13 mouse cellular contexts compared by ENCODE assay signal in the genomic region with DNA sequence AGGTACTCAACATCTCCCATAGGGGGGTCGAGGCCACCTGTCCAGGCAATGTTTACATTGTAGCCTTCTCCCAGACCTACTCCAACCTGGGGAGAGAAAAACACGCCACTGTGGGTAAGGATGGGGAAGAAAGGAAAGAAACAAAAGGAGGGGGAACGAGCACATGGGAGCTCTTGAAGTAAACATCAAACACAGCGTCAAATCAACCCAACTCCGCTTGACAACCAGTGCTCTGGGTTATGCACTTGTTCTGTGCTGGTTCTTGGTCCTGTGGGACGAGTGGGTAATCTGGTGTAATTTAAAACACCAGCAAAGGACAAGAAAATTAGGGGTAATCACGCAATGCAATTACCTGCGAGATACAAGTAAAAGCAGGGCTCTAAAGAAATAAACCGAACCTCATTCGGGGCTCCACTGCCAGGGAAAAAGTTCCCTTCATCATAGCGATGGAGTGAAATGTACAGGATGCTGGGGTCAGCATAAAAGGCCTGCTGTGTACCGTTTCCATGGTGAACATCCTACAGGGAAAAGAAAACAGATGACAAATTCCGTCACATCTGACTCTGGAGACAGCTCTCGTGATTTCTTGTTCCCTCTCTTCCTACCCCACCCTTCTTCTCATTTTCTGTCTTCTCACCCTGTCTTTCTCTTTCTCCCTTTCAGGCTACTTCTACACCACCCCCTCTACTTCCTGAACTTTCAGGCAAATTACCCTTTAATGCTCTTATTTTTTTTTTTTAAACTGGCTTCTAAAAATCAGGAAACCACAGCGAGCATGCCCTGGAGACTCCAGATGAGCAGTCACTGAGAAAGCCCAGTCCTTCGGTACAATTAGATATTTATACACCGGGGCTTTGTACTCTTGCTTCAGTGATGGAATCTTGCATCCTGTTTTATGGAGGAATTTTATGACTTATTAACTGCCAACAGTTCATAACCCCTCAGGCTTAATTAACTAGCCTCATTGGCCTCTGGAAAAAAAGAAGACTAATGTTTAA.
DNase-seq lines count a peak whose midpoint lies in the region; ATAC-seq lines count a peak whose summit lies in the region.
"Had no signal": no experiment of that assay in that cellular context is flagged by ENCODE, and none has a peak within 500 bp of the region (broad histone marks: within the 10 kb centered on the region; RNA-seq: fewer than 3 reads in every experiment).

No protein-coding gene starts in this region.

- no peak for ATAC-seq in hindbrain, embryonic 12.5 days (ENCODE audit: low FRiP score)
- no peak for ATAC-seq in embryonic facial prominence, embryonic 13.5 days (ENCODE audit: insufficient number of reproducible peaks, insufficient read depth, low FRiP score, low TSS enrichment, low read depth)
- peak; percentile 66; the same call in 1 of the 2 replicates for ATAC-seq in limb, embryonic 12.5 days (ENCODE audit: insufficient number of reproducible peaks, insufficient read depth, low FRiP score, low TSS enrichment, low read depth)
- ATAC-seq in liver, embryonic 11.5 days (replicated peaks; ENCODE audit: low FRiP score) = no peak

- no peaks in the 10 kb centered on the region for H3K36me3 ChIP-seq in hindbrain, embryonic 10.5 days
- no peaks in the 10 kb centered on the region for H3K36me3 ChIP-seq in hindbrain, embryonic 12.5 days
- no peaks in the 10 kb centered on the region for H3K36me3 ChIP-seq in embryonic facial prominence, embryonic 13.5 days
- H3K36me3 ChIP-seq in limb, embryonic 12.5 days = no peaks in the 10 kb centered on the region
- no peaks in the 10 kb centered on the region for H3K36me3 ChIP-seq in liver, embryonic 11.5 days (ENCODE audit: control insufficient read depth, insufficient read depth, low read length)
- H3K36me3 ChIP-seq: lung, embryonic 15.5 days; midbrain, embryonic 12.5 days had no signal

- intact Hi-C loops in left cerebral cortex, postnatal 14 days (cut with DNase I) = no loop called here

- H3K4me1 ChIP-seq in hindbrain, embryonic 10.5 days (replicated peaks) = peaks cover 18% of the 10 kb centered on the region
- peaks cover 11% of the 10 kb centered on the region for H3K4me1 ChIP-seq in hindbrain, embryonic 12.5 days
- peaks cover 20% of the 10 kb centered on the region for H3K4me1 ChIP-seq in embryonic facial prominence, embryonic 13.5 days
- H3K4me1 ChIP-seq in limb, embryonic 12.5 days (replicated peaks) = peaks cover 40% of the 10 kb centered on the region
- no peaks in the 10 kb centered on the region for H3K4me1 ChIP-seq in liver, embryonic 11.5 days (replicated peaks; ENCODE audit: control insufficient read depth, insufficient read depth, low read length)
- H3K4me1 ChIP-seq: lung, embryonic 15.5 days; midbrain, embryonic 12.5 days had no signal

- H3K27ac ChIP-seq in hindbrain, embryonic 10.5 days = no peak overlapping the region
- H3K27ac ChIP-seq in hindbrain, embryonic 12.5 days = no peak overlapping the region
- H3K27ac ChIP-seq in embryonic facial prominence, embryonic 13.5 days = peak overlapping the region; percentile 48
- H3K27ac ChIP-seq in limb, embryonic 12.5 days = peak overlapping the region; percentile 59
- no peak overlapping the region for H3K27ac ChIP-seq in liver, embryonic 11.5 days (ENCODE audit: low read depth, low read length)
- H3K27ac ChIP-seq: gastrocnemius, adult 2 months; lung, embryonic 15.5 days; midbrain, embryonic 12.5 days had no signal

- no peak overlapping the region for H3K9ac ChIP-seq in hindbrain, embryonic 12.5 days
- no peak overlapping the region for H3K9ac ChIP-seq in embryonic facial prominence, embryonic 13.5 days
- H3K9ac ChIP-seq in limb, embryonic 12.5 days (replicated peaks) = no peak overlapping the region
- no peak overlapping the region for H3K9ac ChIP-seq in liver, embryonic 11.5 days (ENCODE audit: low read depth, low read length)
- H3K9ac ChIP-seq: lung, embryonic 15.5 days; midbrain, embryonic 12.5 days had no signal

- no peaks in the 10 kb centered on the region for H3K9me3 ChIP-seq in hindbrain, embryonic 10.5 days
- no peaks in the 10 kb centered on the region for H3K9me3 ChIP-seq in hindbrain, embryonic 12.5 days (replicated peaks)
- H3K9me3 ChIP-seq in embryonic facial prominence, embryonic 13.5 days = no peaks in the 10 kb centered on the region
- H3K9me3 ChIP-seq in limb, embryonic 12.5 days = no peaks in the 10 kb centered on the region
- no peaks in the 10 kb centered on the region for H3K9me3 ChIP-seq in liver, embryonic 11.5 days (ENCODE audit: control insufficient read depth, low read length)
- H3K9me3 ChIP-seq: lung, embryonic 15.5 days; midbrain, embryonic 12.5 days had no signal

- H3K27me3 ChIP-seq in hindbrain, embryonic 10.5 days (ENCODE audit: insufficient read depth, poor library complexity, severe bottlenecking) = no peaks in the 10 kb centered on the region
- no peaks in the 10 kb centered on the region for H3K27me3 ChIP-seq in hindbrain, embryonic 12.5 days
- no peaks in the 10 kb centered on the region for H3K27me3 ChIP-seq in embryonic facial prominence, embryonic 13.5 days
- H3K27me3 ChIP-seq in limb, embryonic 12.5 days = no peaks in the 10 kb centered on the region
- no peaks in the 10 kb centered on the region for H3K27me3 ChIP-seq in liver, embryonic 11.5 days (replicated peaks; ENCODE audit: control insufficient read depth, insufficient read depth, low read length)
- H3K27me3 ChIP-seq: lung, embryonic 15.5 days; midbrain, embryonic 12.5 days had no signal

- no peak overlapping the region for H3K4me2 ChIP-seq in hindbrain, embryonic 12.5 days (replicated peaks)
- peak overlapping the region; percentile 37 for H3K4me2 ChIP-seq in embryonic facial prominence, embryonic 13.5 days
- peak overlapping the region; percentile 37 for H3K4me2 ChIP-seq in limb, embryonic 12.5 days
- H3K4me2 ChIP-seq in liver, embryonic 11.5 days = no peak overlapping the region
- H3K4me2 ChIP-seq: lung, embryonic 15.5 days; midbrain, embryonic 12.5 days had no signal

- peak; percentile 15 for DNase-seq in hindbrain, embryonic 10.5 days (ENCODE audit: low spot score)
- DNase-seq in MN1 (ENCODE audit: low spot score) = peak; percentile 45
- no peak for DNase-seq in gastrocnemius, postnatal 10 days
- no peak for DNase-seq in left cerebral cortex, postnatal 14 days (ENCODE audit: low spot score in 2 of 2)
- DNase-seq in liver, embryonic 11.5 days (ENCODE audit: low spot score) = no peak
- DNase-seq: B cell, adult 2 months; gastrocnemius, adult 2 months; kidney, postnatal 10 days had no signal

- WGBS in hindbrain, embryonic 10.5 days = 60% methylated on average over 17 of the region's 17 CpGs
- 58% methylated on average over 17 of the region's 17 CpGs for WGBS in hindbrain, embryonic 12.5 days
- WGBS in embryonic facial prominence, embryonic 13.5 days = 16% methylated on average over 17 of the region's 17 CpGs
- 10% methylated on average over 17 of the region's 17 CpGs for WGBS in limb, embryonic 12.5 days
- WGBS in liver, embryonic 11.5 days = 67% methylated on average over 17 of the region's 17 CpGs

- no peak overlapping the region for H3K4me3 ChIP-seq in hindbrain, embryonic 10.5 days
- H3K4me3 ChIP-seq in hindbrain, embryonic 12.5 days = no peak overlapping the region
- no peak overlapping the region for H3K4me3 ChIP-seq in embryonic facial prominence, embryonic 13.5 days
- H3K4me3 ChIP-seq in limb, embryonic 12.5 days (replicated peaks) = no peak overlapping the region
- H3K4me3 ChIP-seq in liver, embryonic 11.5 days (ENCODE audit: low read depth, low read length) = no peak overlapping the region
- H3K4me3 ChIP-seq: gastrocnemius, adult 2 months; lung, embryonic 15.5 days; midbrain, embryonic 12.5 days had no signal

Comparison
In these comparisons a context has a peak if more than half of its experiments do, and no peak if none do; other contexts are left out.
1. DNase-seq: peak in hindbrain, embryonic 10.5 days (single experiment) and MN1 (single experiment); none in gastrocnemius, postnatal 10 days (single experiment), left cerebral cortex, postnatal 14 days (0 of 2) and liver, embryonic 11.5 days (single experiment).
2. H3K27ac ChIP-seq: peak in embryonic facial prominence, embryonic 13.5 days (single experiment) and limb, embryonic 12.5 days (single experiment); none in hindbrain, embryonic 10.5 days (single experiment), hindbrain, embryonic 12.5 days (single experiment) and liver, embryonic 11.5 days (single experiment).
3. H3K4me2 ChIP-seq: peak in embryonic facial prominence, embryonic 13.5 days (single experiment) and limb, embryonic 12.5 days (single experiment); none in hindbrain, embryonic 12.5 days (single experiment) and liver, embryonic 11.5 days (single experiment).